Comparison of ENCODE assay signal across 25 mouse cellular contexts in the genomic region with DNA sequence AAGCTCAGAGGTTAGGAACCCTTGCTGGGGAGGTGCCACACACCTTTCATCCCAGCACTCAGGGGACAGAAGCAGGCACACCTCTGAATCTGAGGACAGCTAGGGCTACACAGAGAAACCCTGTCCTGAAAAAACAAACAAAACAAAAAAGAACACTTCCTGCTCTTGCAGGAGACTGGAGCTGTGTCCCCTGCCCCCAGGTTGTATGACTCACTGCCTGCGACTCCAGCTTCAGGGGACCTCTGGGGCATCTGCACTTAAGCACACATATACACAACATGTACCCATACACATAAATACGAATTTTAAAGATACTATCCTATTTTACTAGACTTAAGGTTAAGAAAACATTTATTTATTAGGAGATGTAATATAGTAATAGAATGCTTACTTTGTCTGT. TPM values are rescaled to one million over a fixed set of nuclear protein-coding genes. Genes with fewer than 3 reads are reported as not detected.
DNase-seq lines count a peak whose midpoint lies in the region; ATAC-seq and TF ChIP-seq lines count a peak whose summit lies in the region.
"Had no signal": no experiment of that assay in that cellular context is flagged by ENCODE, and none has a peak within 500 bp of the region (broad histone marks: within the 10 kb centered on the region; RNA-seq: fewer than 3 reads in every experiment).

No protein-coding gene starts in this region.

- H3K9ac ChIP-seq in midbrain, embryonic 11.5 days (ENCODE audit: low read length): no peak overlapping the region
- H3K9ac ChIP-seq in midbrain, postnatal 0 days (replicated peaks; ENCODE audit: low read length, poor library complexity, severe bottlenecking): no peak overlapping the region
- no peak overlapping the region for H3K9ac ChIP-seq in hindbrain, postnatal 0 days (replicated peaks; ENCODE audit: low read length)
- H3K9ac ChIP-seq: embryonic facial prominence, embryonic 12.5 days; forebrain, embryonic 13.5 days; forebrain, embryonic 15.5 days; forebrain, postnatal 0 days had no signal

- no peaks in the 10 kb centered on the region for H3K4me1 ChIP-seq in midbrain, embryonic 11.5 days (ENCODE audit: control insufficient read depth, insufficient read depth, low read length)
- no peaks in the 10 kb centered on the region for H3K4me1 ChIP-seq in midbrain, postnatal 0 days (ENCODE audit: insufficient read depth, low read length)
- no peaks in the 10 kb centered on the region for H3K4me1 ChIP-seq in hindbrain, postnatal 0 days (ENCODE audit: insufficient read depth, low read length)
- H3K4me1 ChIP-seq: embryonic facial prominence, embryonic 10.5 days; embryonic facial prominence, embryonic 12.5 days; forebrain, embryonic 13.5 days; forebrain, embryonic 15.5 days had no signal

- no peak overlapping the region for H3K27ac ChIP-seq in midbrain, embryonic 11.5 days (ENCODE audit: low read depth, low read length)
- no peak overlapping the region for H3K27ac ChIP-seq in midbrain, postnatal 0 days (ENCODE audit: low read depth, low read length)
- H3K27ac ChIP-seq in hindbrain, postnatal 0 days: no peak overlapping the region
- H3K27ac ChIP-seq: embryonic facial prominence, embryonic 10.5 days; embryonic facial prominence, embryonic 12.5 days; forebrain, embryonic 13.5 days; forebrain, embryonic 15.5 days had no signal

- ATAC-seq in midbrain, embryonic 11.5 days (ENCODE audit: low FRiP score): no peak
- no peak for ATAC-seq in midbrain, postnatal 0 days (ENCODE audit: low FRiP score)
- no peak for ATAC-seq in hindbrain, postnatal 0 days
- ATAC-seq: activated CD4-positive, CD25-positive, alpha-beta regulatory T cell, adult 4 months; CD4-positive, CD25-positive, alpha-beta regulatory T cell, adult 4 months; forebrain, embryonic 13.5 days; forebrain, embryonic 15.5 days; forebrain, postnatal 0 days; Patski had no signal

- no peak overlapping the region for H3K4me2 ChIP-seq in midbrain, embryonic 11.5 days
- no peak overlapping the region for H3K4me2 ChIP-seq in midbrain, postnatal 0 days (ENCODE audit: low read depth, low read length, poor library complexity, severe bottlenecking)
- no peak overlapping the region for H3K4me2 ChIP-seq in hindbrain, postnatal 0 days (ENCODE audit: low read depth, low read length)
- H3K4me2 ChIP-seq: embryonic facial prominence, embryonic 12.5 days; forebrain, embryonic 13.5 days; forebrain, embryonic 15.5 days had no signal

- WGBS in midbrain, embryonic 11.5 days: 85% methylated on average over 2 of the region's 2 CpGs
- WGBS in midbrain, postnatal 0 days: 82% methylated on average over 2 of the region's 2 CpGs
- 85% methylated on average over 2 of the region's 2 CpGs for WGBS in hindbrain, postnatal 0 days

- no peaks in the 10 kb centered on the region for H3K9me3 ChIP-seq in midbrain, embryonic 11.5 days (ENCODE audit: control insufficient read depth, low read length)
- no peaks in the 10 kb centered on the region for H3K9me3 ChIP-seq in midbrain, postnatal 0 days (ENCODE audit: low read length)
- H3K9me3 ChIP-seq in hindbrain, postnatal 0 days (ENCODE audit: low read length): no peaks in the 10 kb centered on the region
- H3K9me3 ChIP-seq: embryonic facial prominence, embryonic 10.5 days; embryonic facial prominence, embryonic 12.5 days; forebrain, embryonic 13.5 days; forebrain, embryonic 15.5 days; G1E had no signal

- no peaks in the 10 kb centered on the region for H3K27me3 ChIP-seq in midbrain, embryonic 11.5 days (ENCODE audit: control insufficient read depth, insufficient read depth, low read length)
- no peaks in the 10 kb centered on the region for H3K27me3 ChIP-seq in midbrain, postnatal 0 days (ENCODE audit: insufficient read depth, low read length)
- H3K27me3 ChIP-seq in hindbrain, postnatal 0 days (ENCODE audit: insufficient read depth, low read length): no peaks in the 10 kb centered on the region
- H3K27me3 ChIP-seq: CH12.LX; embryonic facial prominence, embryonic 12.5 days; forebrain, embryonic 13.5 days; forebrain, embryonic 15.5 days; Patski had no signal

- H3K4me3 ChIP-seq in midbrain, embryonic 11.5 days (ENCODE audit: low read depth, low read length): no peak overlapping the region
- H3K4me3 ChIP-seq in midbrain, postnatal 0 days (ENCODE audit: low read depth, low read length): no peak overlapping the region
- H3K4me3 ChIP-seq in hindbrain, postnatal 0 days (ENCODE audit: low read length): no peak overlapping the region
- H3K4me3 ChIP-seq: embryonic facial prominence, embryonic 10.5 days; embryonic facial prominence, embryonic 12.5 days; forebrain, embryonic 13.5 days; forebrain, embryonic 15.5 days had no signal

- DNase-seq in midbrain, embryonic 11.5 days (ENCODE audit: low spot score, missing footprints): peak; percentile 47
- DNase-seq in midbrain, postnatal 0 days (ENCODE audit: low spot score): no peak
- peak; percentile 53 for DNase-seq in urinary bladder, postnatal 14 days (ENCODE audit: low spot score)
- no peak for DNase-seq in urinary bladder, postnatal 4 days (ENCODE audit: low spot score in 2 of 2)
- peak; percentile 56 for DNase-seq in 3T3-L1 (ENCODE audit: low read depth, low spot score)
- no peak for DNase-seq in hindbrain, postnatal 0 days (ENCODE audit: low spot score)
- DNase-seq: adrenal gland, adult 8-10 months; adrenal gland, postnatal 14 days; adrenal gland, postnatal 36 days; B cell, adult 2 months; cerebellum, adult 11-12 months; cerebellum, adult 2 months; cerebellum, adult 9-10 months; cerebellum, postnatal 10 days; cerebellum, postnatal 25 days; forebrain, postnatal 0 days had no signal

- TF ChIP-seq CTCF in midbrain, postnatal 0 days (IDR thresholded peaks at IDR 0.05): no peak
- no peak for TF ChIP-seq CTCF in hindbrain, postnatal 0 days (IDR thresholded peaks at IDR 0.05; ENCODE audit: low read depth)

- H3K36me3 ChIP-seq in midbrain, embryonic 11.5 days (ENCODE audit: control insufficient read depth, insufficient read depth, low read length): peaks cover 28% of the 10 kb centered on the region
- H3K36me3 ChIP-seq in midbrain, postnatal 0 days (ENCODE audit: insufficient read depth, low read length): peaks cover 53% of the 10 kb centered on the region
- H3K36me3 ChIP-seq in hindbrain, postnatal 0 days (ENCODE audit: insufficient read depth, low read length): peaks cover 52% of the 10 kb centered on the region

RNA-seq across cellular contexts. Expression of gene Ankle2, which starts 13.3 kb away (rescaled TPM):
- polyA plus RNA-seq in midbrain, embryonic 11.5 days (2014; fragmentation: Nextera tagmentation; extraction: Ambion mirVana): 37.5 and 43.7 TPM in 2 replicates
- 27.9 and 30.7 TPM in 2 replicates for total RNA-seq in midbrain, postnatal 0 days (2014; rRNA removed)
- 15.4 and 17.1 TPM in 2 replicates for polyA plus RNA-seq in midbrain, postnatal 0 days (2015; fragmentation: Nextera tagmentation; extraction: Ambion mirVana)
- total RNA-seq in hindbrain, postnatal 0 days (2014; rRNA removed): 21.2 and 25.0 TPM in 2 replicates
- polyA plus RNA-seq in hindbrain, postnatal 0 days (2015; fragmentation: Nextera tagmentation; extraction: Ambion mirVana): 19.6 and 20.5 TPM in 2 replicates

RNA-seq across cellular contexts. Expression of gene Pgam5, which starts 25.6 kb away (rescaled TPM):
- 90.4 and 97.6 TPM in 2 replicates for polyA plus RNA-seq in midbrain, embryonic 11.5 days (2014; fragmentation: Nextera tagmentation; extraction: Ambion mirVana)
- total RNA-seq in midbrain, postnatal 0 days (2014; rRNA removed): 156 and 164 TPM in 2 replicates
- 117 and 119 TPM in 2 replicates for polyA plus RNA-seq in midbrain, postnatal 0 days (2015; fragmentation: Nextera tagmentation; extraction: Ambion mirVana)
- total RNA-seq in hindbrain, postnatal 0 days (2014; rRNA removed): 117 and 129 TPM in 2 replicates
- 95.4 and 106 TPM in 2 replicates for polyA plus RNA-seq in hindbrain, postnatal 0 days (2015; fragmentation: Nextera tagmentation; extraction: Ambion mirVana)

RNA-seq across cellular contexts. Expression of gene Pxmp2, which starts 41.9 kb away (rescaled TPM):
- polyA plus RNA-seq in midbrain, embryonic 11.5 days (2014; fragmentation: Nextera tagmentation; extraction: Ambion mirVana): 11.5 and 13.3 TPM in 2 replicates
- total RNA-seq in midbrain, postnatal 0 days (2014; rRNA removed): 7.8 and 9.1 TPM in 2 replicates
- 16.3 and 16.7 TPM in 2 replicates for polyA plus RNA-seq in midbrain, postnatal 0 days (2015; fragmentation: Nextera tagmentation; extraction: Ambion mirVana)
- 14.3 and 17.0 TPM in 2 replicates for total RNA-seq in hindbrain, postnatal 0 days (2014; rRNA removed)
- polyA plus RNA-seq in hindbrain, postnatal 0 days (2015; fragmentation: Nextera tagmentation; extraction: Ambion mirVana): 19.5 and 20.8 TPM in 2 replicates

RNA-seq across cellular contexts. Expression of gene Pole, which starts 42.0 kb away (rescaled TPM):
- polyA plus RNA-seq in midbrain, embryonic 11.5 days (2014; fragmentation: Nextera tagmentation; extraction: Ambion mirVana): 39.4 and 39.6 TPM in 2 replicates
- 7.9 and 10.2 TPM in 2 replicates for total RNA-seq in midbrain, postnatal 0 days (2014; rRNA removed)
- polyA plus RNA-seq in midbrain, postnatal 0 days (2015; fragmentation: Nextera tagmentation; extraction: Ambion mirVana): 2.2 and 3.1 TPM in 2 replicates
- total RNA-seq in hindbrain, postnatal 0 days (2014; rRNA removed): 15.8 and 17.1 TPM in 2 replicates
- 4.8 and 6.5 TPM in 2 replicates for polyA plus RNA-seq in hindbrain, postnatal 0 days (2015; fragmentation: Nextera tagmentation; extraction: Ambion mirVana)

Comparison
In these comparisons a context has a peak if more than half of its experiments do, and no peak if none do; other contexts are left out.
1. DNase-seq: peak in midbrain, embryonic 11.5 days (single experiment), urinary bladder, postnatal 14 days (single experiment) and 3T3-L1 (single experiment); none in midbrain, postnatal 0 days (single experiment), urinary bladder, postnatal 4 days (0 of 2) and hindbrain, postnatal 0 days (single experiment).